Mouse (Mus musculus) brain, embryonic 14.5 days (tissue): ENCODE measurements at regions not wholly inside any gene's neighbourhood (a gene's known extent, or its start where the extent isn't known, plus 50 kb on each side); places are given as distances from the start of the nearest gene placed in this dataset.
A peak's percentile ranks its signal among the peaks of the same experiment; 100 is the strongest.

Experiments
- DNase-seq: peaks from one replicate; pipeline ENCODE4 v3.0.0-alpha.2; 2011; ENCODE audit warnings: low read depth
- CTCF ChIP-seq: fragments of 200-500 bp; IDR thresholded peaks from 2 replicates; pipeline ENCODE4 v1.5.1; 2012; ENCODE audit warnings: inconsistent platforms, mild to moderate bottlenecking, moderate library complexity, borderline replicate concordance; ENCODE audit not compliant: insufficient read depth, insufficient read length; ENCODE audit errors: extremely low read depth
- POLR2A ChIP-seq: fragments of 200-500 bp; IDR thresholded peaks from 2 replicates; pipeline ENCODE4 v1.6.1; 2012; ENCODE audit warnings: mild to moderate bottlenecking, inconsistent platforms, borderline replicate concordance; ENCODE audit not compliant: poor library complexity, insufficient read depth, insufficient read length, severe bottlenecking; ENCODE audit errors: extremely low read depth

GRCm38 (mm10) chr5:119398475-119398874, 272.0 kb upstream of the Tbx3 start:
- TF ChIP-seq POLR2A (no peak), CTCF (no peak)
- no peak for DNase-seq

GRCm38 (mm10) chr5:119400223-119400935, 270.1 kb upstream of the Tbx3 start:
- peak; percentile 45 for DNase-seq
- TF ChIP-seq POLR2A (no peak), CTCF (no peak)

- no peak for TF ChIP-seq POLR2A
- peak; percentile 72 for DNase-seq
Observed at GRCm38 (mm10) chr5:119401915-119402314, 268.6 kb upstream of the Tbx3 start.

- TF ChIP-seq CTCF (no peak), POLR2A (no peak)
- no peak for DNase-seq
Observed at GRCm38 (mm10) chr5:119402651-119403050, 267.8 kb upstream of the Tbx3 start.

GRCm38 (mm10) chr5:119410966-119411365, 259.5 kb upstream of the Tbx3 start:
- DNase-seq: no peak
- no peak for TF ChIP-seq CTCF
- no peak for TF ChIP-seq POLR2A

- DNase-seq: no peak
- no peak for TF ChIP-seq POLR2A
Observed at GRCm38 (mm10) chr5:119415835-119416234, 254.6 kb upstream of the Tbx3 start.

GRCm38 (mm10) chr5:119418486-119418885, 252.0 kb upstream of the Tbx3 start:
- TF ChIP-seq CTCF (no peak), POLR2A (no peak)
- DNase-seq: no peak

- DNase-seq: no peak
- no peak for TF ChIP-seq CTCF
- TF ChIP-seq POLR2A: no peak
Observed at GRCm38 (mm10) chr5:119427511-119428019, 242.9 kb upstream of the Tbx3 start.

- DNase-seq: no peak
- TF ChIP-seq CTCF (no peak), POLR2A (no peak)
Observed at GRCm38 (mm10) chr5:119431271-119431756, 239.2 kb upstream of the Tbx3 start.

- DNase-seq: no peak
- TF ChIP-seq CTCF: no peak
- no peak for TF ChIP-seq POLR2A
Observed at GRCm38 (mm10) chr5:119434572-119434971, 235.9 kb upstream of the Tbx3 start.

GRCm38 (mm10) chr5:119448494-119448893, 222.0 kb upstream of the Tbx3 start:
- no peak for DNase-seq
- TF ChIP-seq CTCF (no peak), POLR2A (no peak)

- no peak for TF ChIP-seq POLR2A
- no peak for TF ChIP-seq CTCF
- DNase-seq: peak; percentile 55
Observed at GRCm38 (mm10) chr5:119449166-119449565, 221.3 kb upstream of the Tbx3 start.

- no peak for TF ChIP-seq CTCF
- TF ChIP-seq POLR2A: no peak
- no peak for DNase-seq
Observed at GRCm38 (mm10) chr5:119459751-119460150, 210.7 kb upstream of the Tbx3 start.
